Mouse (Mus musculus): ENCODE measurements around the gene Rbfox1. TPM values are rescaled to one million over a fixed set of nuclear protein-coding genes. Genes with fewer than 3 reads are reported as not detected.

The Rbfox1 gene
- polyA plus RNA-seq, 1 experiment from 2014 or later: 125 TPM

- Histone ChIP-seq H3K4me3 (replicated peaks; ENCODE audit: low read depth, low read length) (no peak overlapping the region), H3K4me2 (ENCODE audit: low read length) (no peak overlapping the region), H3K27ac (replicated peaks; ENCODE audit: low read depth, low read length) (no peak overlapping the region), H3K4me1 (ENCODE audit: control insufficient read depth, insufficient read depth, low read length) (peaks cover 16% of the 10 kb centered on the region), H3K27me3 (ENCODE audit: control insufficient read depth, insufficient read depth, low read length) (no peaks in the 10 kb centered on the region), H3K36me3 (ENCODE audit: control insufficient read depth, insufficient read depth, low read length) (no peaks in the 10 kb centered on the region), H3K9ac (replicated peaks; ENCODE audit: low read length) (no peak overlapping the region), H3K9me3 (ENCODE audit: control insufficient read depth, low read length) (no peaks in the 10 kb centered on the region)
- WGBS: 62% methylated on average over 16 of the region's 16 CpGs
- no peak for DNase-seq
- ATAC-seq (ENCODE audit: low FRiP score, low TSS enrichment): no peak; the same call in 1 of the 2 replicates
These were observed 1467.7 kb downstream of the Rbfox1 start for GRCm38 (mm10) chr16:7352808-7353207.

GRCm38 (mm10) chr16:7354116-7354515, 1469.0 kb downstream of the Rbfox1 start:
- Histone ChIP-seq H3K27me3 (ENCODE audit: control insufficient read depth, insufficient read depth, low read length) (no peaks in the 10 kb centered on the region), H3K4me1 (ENCODE audit: control insufficient read depth, insufficient read depth, low read length) (peaks cover 16% of the 10 kb centered on the region), H3K9me3 (ENCODE audit: control insufficient read depth, low read length) (no peaks in the 10 kb centered on the region), H3K36me3 (ENCODE audit: control insufficient read depth, insufficient read depth, low read length) (no peaks in the 10 kb centered on the region), H3K4me3 (replicated peaks; ENCODE audit: low read depth, low read length) (no peak overlapping the region), H3K4me2 (ENCODE audit: low read length) (no peak overlapping the region), H3K9ac (replicated peaks; ENCODE audit: low read length) (no peak overlapping the region), H3K27ac (replicated peaks; ENCODE audit: low read depth, low read length) (no peak overlapping the region)
- ATAC-seq (ENCODE audit: low FRiP score, low TSS enrichment) (no peak), DNase-seq (no peak)
- 63% methylated on average over 4 of the region's 4 CpGs for WGBS

GRCm38 (mm10) chr16:7359043-7359442, 1473.9 kb downstream of the Rbfox1 start:
- WGBS: 19% methylated on average over 5 of the region's 5 CpGs
- H3K36me3 ChIP-seq (ENCODE audit: control insufficient read depth, insufficient read depth, low read length): no peaks in the 10 kb centered on the region
- H3K4me1 ChIP-seq (ENCODE audit: control insufficient read depth, insufficient read depth, low read length): no peaks in the 10 kb centered on the region; the same call in 1 of the 2 replicates
- no peak overlapping the region for H3K4me3 ChIP-seq (replicated peaks; ENCODE audit: low read depth, low read length)
- DNase-seq: peak; percentile 40
- no peak overlapping the region for H3K9ac ChIP-seq (replicated peaks; ENCODE audit: low read length)
- no peak; the same call in 1 of the 2 replicates for ATAC-seq (ENCODE audit: low FRiP score, low TSS enrichment)
- H3K27ac ChIP-seq (replicated peaks; ENCODE audit: low read depth, low read length): 0 out of 2 replicates have a peak overlapping the region, but pooled peaks have one; percentile 10
- H3K4me2 ChIP-seq (ENCODE audit: low read length): no peak overlapping the region
- no peaks in the 10 kb centered on the region for H3K9me3 ChIP-seq (ENCODE audit: control insufficient read depth, low read length)
- H3K27me3 ChIP-seq (ENCODE audit: control insufficient read depth, insufficient read depth, low read length): no peaks in the 10 kb centered on the region

GRCm38 (mm10) chr16:7360706-7361105, 1475.6 kb downstream of the Rbfox1 start:
- Histone ChIP-seq H3K27me3 (ENCODE audit: control insufficient read depth, insufficient read depth, low read length) (no peaks in the 10 kb centered on the region), H3K9me3 (ENCODE audit: control insufficient read depth, low read length) (no peaks in the 10 kb centered on the region), H3K36me3 (ENCODE audit: control insufficient read depth, insufficient read depth, low read length) (no peaks in the 10 kb centered on the region), H3K4me2 (ENCODE audit: low read length) (no peak overlapping the region), H3K4me3 (replicated peaks; ENCODE audit: low read depth, low read length) (no peak overlapping the region), H3K9ac (replicated peaks; ENCODE audit: low read length) (no peak overlapping the region), H3K4me1 (ENCODE audit: control insufficient read depth, insufficient read depth, low read length) (no peaks in the 10 kb centered on the region; the same call in 1 of the 2 replicates), H3K27ac (replicated peaks; ENCODE audit: low read depth, low read length) (no peak overlapping the region)
- ATAC-seq (ENCODE audit: low FRiP score, low TSS enrichment) (no peak), DNase-seq (no peak)
- WGBS: 79% methylated on average over 1 of the region's 1 CpGs

- Histone ChIP-seq H3K4me3 (replicated peaks; ENCODE audit: low read depth, low read length) (no peak overlapping the region), H3K4me1 (ENCODE audit: control insufficient read depth, insufficient read depth, low read length) (no peaks in the 10 kb centered on the region), H3K4me2 (ENCODE audit: low read length) (no peak overlapping the region), H3K27ac (replicated peaks; ENCODE audit: low read depth, low read length) (no peak overlapping the region), H3K27me3 (ENCODE audit: control insufficient read depth, insufficient read depth, low read length) (no peaks in the 10 kb centered on the region), H3K9ac (replicated peaks; ENCODE audit: low read length) (no peak overlapping the region), H3K36me3 (ENCODE audit: control insufficient read depth, insufficient read depth, low read length) (no peaks in the 10 kb centered on the region), H3K9me3 (ENCODE audit: control insufficient read depth, low read length) (no peaks in the 10 kb centered on the region)
- DNase-seq: no peak
- no peak for ATAC-seq (ENCODE audit: low FRiP score, low TSS enrichment)
These were observed 1480.7 kb downstream of the Rbfox1 start for GRCm38 (mm10) chr16:7365878-7366277.

- no peak overlapping the region for H3K4me2 ChIP-seq (ENCODE audit: low read length)
- 63% methylated on average over 3 of the region's 3 CpGs for WGBS
- no peak overlapping the region for H3K9ac ChIP-seq (replicated peaks; ENCODE audit: low read length)
- no peaks in the 10 kb centered on the region for H3K36me3 ChIP-seq (ENCODE audit: control insufficient read depth, insufficient read depth, low read length)
- no peak for ATAC-seq (ENCODE audit: low FRiP score, low TSS enrichment)
- H3K4me3 ChIP-seq (replicated peaks; ENCODE audit: low read depth, low read length): no peak overlapping the region
- DNase-seq: no peak
- no peaks in the 10 kb centered on the region for H3K27me3 ChIP-seq (ENCODE audit: control insufficient read depth, insufficient read depth, low read length)
- H3K27ac ChIP-seq (replicated peaks; ENCODE audit: low read depth, low read length): no peak overlapping the region
- H3K4me1 ChIP-seq (ENCODE audit: control insufficient read depth, insufficient read depth, low read length): 0 out of 2 replicates have a peak, but pooled peaks cover 4% of the 10 kb centered on the region
- no peaks in the 10 kb centered on the region for H3K9me3 ChIP-seq (ENCODE audit: control insufficient read depth, low read length)
These were observed 1489.0 kb downstream of the Rbfox1 start for GRCm38 (mm10) chr16:7374146-7374545.

GRCm38 (mm10) chr16:7374674-7375073, 1489.5 kb downstream of the Rbfox1 start:
- no peaks in the 10 kb centered on the region for H3K36me3 ChIP-seq (ENCODE audit: control insufficient read depth, insufficient read depth, low read length)
- H3K4me2 ChIP-seq (ENCODE audit: low read length): no peak overlapping the region
- H3K27ac ChIP-seq (replicated peaks; ENCODE audit: low read depth, low read length): peak overlapping the region; percentile 52; the same call in 1 of the 2 replicates
- ATAC-seq (ENCODE audit: low FRiP score, low TSS enrichment) (no peak), DNase-seq (no peak)
- 49% methylated on average over 2 of the region's 2 CpGs for WGBS
- no peak overlapping the region for H3K4me3 ChIP-seq (replicated peaks; ENCODE audit: low read depth, low read length)
- H3K27me3 ChIP-seq (ENCODE audit: control insufficient read depth, insufficient read depth, low read length): no peaks in the 10 kb centered on the region
- no peak overlapping the region for H3K9ac ChIP-seq (replicated peaks; ENCODE audit: low read length)
- H3K4me1 ChIP-seq (ENCODE audit: control insufficient read depth, insufficient read depth, low read length): 0 out of 2 replicates have a peak, but pooled peaks cover 4% of the 10 kb centered on the region
- H3K9me3 ChIP-seq (ENCODE audit: control insufficient read depth, low read length): no peaks in the 10 kb centered on the region

- no peak for ATAC-seq (ENCODE audit: low FRiP score, low TSS enrichment)
- no peak overlapping the region for H3K4me3 ChIP-seq (replicated peaks; ENCODE audit: low read depth, low read length)
These were observed 1510.9 kb downstream of the Rbfox1 start for GRCm38 (mm10) chr16:7396101-7396500.

GRCm38 (mm10) chr16:7404766-7405492, 1519.8 kb downstream of the Rbfox1 start:
- Histone ChIP-seq H3K9me3 (ENCODE audit: control insufficient read depth, low read length) (no peaks in the 10 kb centered on the region), H3K27ac (replicated peaks; ENCODE audit: low read depth, low read length) (no peak overlapping the region), H3K4me3 (replicated peaks; ENCODE audit: low read depth, low read length) (no peak overlapping the region), H3K4me1 (ENCODE audit: control insufficient read depth, insufficient read depth, low read length) (peaks cover 17% of the 10 kb centered on the region), H3K36me3 (ENCODE audit: control insufficient read depth, insufficient read depth, low read length) (no peaks in the 10 kb centered on the region), H3K9ac (replicated peaks; ENCODE audit: low read length) (no peak overlapping the region), H3K4me2 (ENCODE audit: low read length) (no peak overlapping the region), H3K27me3 (ENCODE audit: control insufficient read depth, insufficient read depth, low read length) (no peaks in the 10 kb centered on the region)
- peak; percentile 78; the same call in 1 of the 2 replicates for ATAC-seq (ENCODE audit: low FRiP score, low TSS enrichment)
- 9% methylated on average over 6 of the region's 6 CpGs for WGBS
- peak; percentile 62 for DNase-seq

More at GRCm38 (mm10) chr16:7396101-7396500, 1510.9 kb downstream of the Rbfox1 start:
- Histone ChIP-seq H3K9ac (replicated peaks; ENCODE audit: low read length) (no peak overlapping the region), H3K36me3 (ENCODE audit: control insufficient read depth, insufficient read depth, low read length) (no peaks in the 10 kb centered on the region), H3K27ac (replicated peaks; ENCODE audit: low read depth, low read length) (no peak overlapping the region), H3K4me1 (ENCODE audit: control insufficient read depth, insufficient read depth, low read length) (no peaks in the 10 kb centered on the region), H3K4me2 (ENCODE audit: low read length) (no peak overlapping the region), H3K27me3 (ENCODE audit: control insufficient read depth, insufficient read depth, low read length) (no peaks in the 10 kb centered on the region), H3K9me3 (ENCODE audit: control insufficient read depth, low read length) (no peaks in the 10 kb centered on the region)
- no peak for DNase-seq

All from midbrain, embryonic 14.5 days (tissue).